Mouse (Mus musculus): ENCODE data around the gene Muc13. TPM values are rescaled to one million over a fixed set of nuclear protein-coding genes. Genes with fewer than 3 reads are reported as not detected.

The Muc13 gene
- total RNA-seq, 2 experiments from 2014 or later, result 0.12 to 0.20 TPM

- no peak for DNase-seq
These were observed 22.9 kb upstream of the Muc13 start for GRCm38 (mm10) chr16:33770778-33771454.

GRCm38 (mm10) chr16:33772809-33773208 is 21.0 kb upstream of the Muc13 start:
- DNase-seq, result no peak

- no peak for DNase-seq
These were observed 18.9 kb upstream of the Muc13 start for GRCm38 (mm10) chr16:33774972-33775371.

GRCm38 (mm10) chr16:33775733-33776335 is 18.0 kb upstream of the Muc13 start:
- no peak for DNase-seq

- no peak for DNase-seq
These were observed 16.9 kb upstream of the Muc13 start for GRCm38 (mm10) chr16:33776766-33777529.

- DNase-seq, result no peak
These were observed 16.2 kb upstream of the Muc13 start for GRCm38 (mm10) chr16:33777607-33778006.

GRCm38 (mm10) chr16:33781789-33782728 is 11.8 kb upstream of the Muc13 start:
- no peak for DNase-seq

- DNase-seq, result no peak
These were observed 11.1 kb upstream of the Muc13 start for GRCm38 (mm10) chr16:33782729-33783091.

- DNase-seq, result no peak
These were observed 9.3 kb upstream of the Muc13 start for GRCm38 (mm10) chr16:33784547-33784946.

- no peak for DNase-seq
These were observed 8.6 kb upstream of the Muc13 start for GRCm38 (mm10) chr16:33785092-33785704.

GRCm38 (mm10) chr16:33786657-33787390 is 7.0 kb upstream of the Muc13 start:
- no peak for DNase-seq

- DNase-seq, result no peak
These were observed 1.3 kb downstream of the Muc13 start for GRCm38 (mm10) chr16:33795106-33795505.

GRCm38 (mm10) chr16:33795887-33796286 is 2.0 kb downstream of the Muc13 start:
- DNase-seq, result no peak

GRCm38 (mm10) chr16:33796756-33797155 is 2.9 kb downstream of the Muc13 start:
- DNase-seq, result no peak

GRCm38 (mm10) chr16:33797860-33798259 is 4.0 kb downstream of the Muc13 start:
- DNase-seq, result peak; percentile 77

GRCm38 (mm10) chr16:33810002-33810401 is 16.2 kb downstream of the Muc13 start:
- no peak for DNase-seq

GRCm38 (mm10) chr16:33818413-33819165 is 24.8 kb downstream of the Muc13 start:
- no peak for DNase-seq

GRCm38 (mm10) chr16:33820269-33821178 is 26.7 kb downstream of the Muc13 start:
- DNase-seq, result peak; percentile 94

- DNase-seq, result no peak
These were observed 30.8 kb downstream of the Muc13 start for GRCm38 (mm10) chr16:33824603-33825002.
